Mouse (Mus musculus): ENCODE results near the gene Myo18b. TPM values are rescaled to one million over a fixed set of nuclear protein-coding genes. Genes with fewer than 3 reads are reported as not detected.

Gene Myo18b
- polyA plus RNA-seq, 1 experiment = 0.90 TPM

DNA sequence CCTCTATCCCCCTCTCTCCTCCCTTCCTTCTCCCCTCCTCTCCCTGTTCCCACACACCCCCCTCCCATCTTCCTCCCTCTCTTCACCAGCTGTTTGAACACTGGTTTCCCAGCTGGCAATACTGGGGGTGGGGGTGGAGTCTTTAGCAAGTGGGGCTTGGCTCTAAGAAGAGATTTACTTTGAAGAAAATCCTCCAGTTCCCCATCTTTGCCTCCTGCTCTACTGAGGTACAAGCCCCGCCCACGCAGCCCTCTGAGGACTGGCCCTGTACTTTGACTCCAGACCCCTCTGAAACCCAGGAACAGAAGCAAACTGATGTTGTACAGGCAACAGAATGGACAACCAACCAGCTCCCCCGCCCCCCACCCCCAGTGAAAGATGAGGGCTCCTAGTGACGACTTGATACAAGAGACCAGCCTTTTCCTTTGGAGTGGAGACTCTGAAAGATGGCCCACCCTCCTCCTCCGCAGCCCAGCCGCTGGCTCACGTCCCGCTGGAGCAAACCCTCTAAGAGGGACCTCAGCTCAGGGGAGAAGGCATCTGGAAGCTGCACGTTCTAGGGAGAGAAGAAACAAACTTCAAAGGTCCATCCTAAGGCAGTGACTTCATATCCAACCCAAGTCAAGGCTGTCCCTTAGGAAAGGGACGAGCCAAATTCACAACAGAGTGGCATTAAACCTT, 32.2 kb upstream of the Myo18b start:
- no peak for TF ChIP-seq CTCF (IDR thresholded peaks at IDR 0.05; ENCODE audit: control insufficient read depth, insufficient read depth, low read length)
- no peak for TF ChIP-seq POLR2A (IDR thresholded peaks at IDR 0.05; ENCODE audit: borderline replicate concordance, control insufficient read depth, low read depth, low read length)
- Histone ChIP-seq H3K4me1 (ENCODE audit: control insufficient read depth, insufficient read depth, low read length) (no peaks in the 10 kb centered on the region), H3K27ac (ENCODE audit: control insufficient read depth, insufficient read depth, low read depth, low read length, poor library complexity) (no peak overlapping the region), H3K4me3 (replicated peaks; ENCODE audit: control insufficient read depth, low read depth, low read length) (no peak overlapping the region)
- WGBS = 82% methylated on average over 10 of the region's 10 CpGs

DNA sequence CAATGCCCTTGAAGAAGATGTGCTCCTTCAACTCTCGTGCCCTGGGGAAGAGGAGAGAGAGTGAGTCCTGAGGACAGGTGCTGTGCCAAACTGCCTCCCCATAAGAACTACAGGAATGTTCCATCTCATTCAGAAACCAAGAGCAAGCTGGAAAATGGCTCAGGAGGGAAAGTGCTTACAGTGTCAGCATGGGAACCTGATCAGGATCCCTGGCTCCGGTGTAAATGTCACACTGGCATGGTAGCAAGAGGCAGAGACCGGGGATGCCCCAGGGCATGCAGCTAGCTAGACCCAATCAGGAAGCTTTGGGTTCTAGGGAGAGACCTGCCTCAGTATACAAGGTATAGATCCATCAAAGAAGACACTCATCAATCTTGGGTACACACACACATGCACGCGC, 29.3 kb upstream of the Myo18b start:
- TF ChIP-seq POLR2A (IDR thresholded peaks at IDR 0.05; ENCODE audit: borderline replicate concordance, control insufficient read depth, low read depth, low read length) = no peak
- TF ChIP-seq CTCF (IDR thresholded peaks at IDR 0.05; ENCODE audit: control insufficient read depth, insufficient read depth, low read length) = no peak
- Histone ChIP-seq H3K4me1 (ENCODE audit: control insufficient read depth, insufficient read depth, low read length) (no peaks in the 10 kb centered on the region), H3K4me3 (replicated peaks; ENCODE audit: control insufficient read depth, low read depth, low read length) (no peak overlapping the region), H3K27ac (ENCODE audit: control insufficient read depth, insufficient read depth, low read depth, low read length, poor library complexity) (no peak overlapping the region)
- WGBS = 86% methylated on average over 5 of the region's 5 CpGs

DNA sequence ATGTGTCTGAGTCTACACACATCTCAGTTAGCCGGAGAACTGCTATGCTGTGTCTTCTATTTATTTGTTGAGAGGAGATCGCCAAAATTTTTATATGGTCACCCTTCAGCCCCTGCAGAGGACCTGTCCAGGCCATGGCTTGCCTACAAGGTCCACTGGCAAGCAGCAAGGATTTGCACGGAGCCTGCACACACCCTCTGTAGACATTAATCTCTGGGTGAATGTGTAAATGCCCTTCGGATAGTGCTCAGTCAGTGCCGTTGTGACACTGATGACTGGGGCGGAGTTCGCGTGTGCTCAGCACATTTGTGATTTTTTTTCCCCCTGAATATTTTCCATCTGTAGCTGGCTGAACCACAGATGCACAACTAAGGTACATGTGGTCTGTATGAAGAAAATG, 28.6 kb upstream of the Myo18b start:
- WGBS = 90% methylated on average over 8 of the region's 8 CpGs
- Histone ChIP-seq H3K4me3 (replicated peaks; ENCODE audit: control insufficient read depth, low read depth, low read length) (no peak overlapping the region), H3K4me1 (ENCODE audit: control insufficient read depth, insufficient read depth, low read length) (no peaks in the 10 kb centered on the region), H3K27ac (ENCODE audit: control insufficient read depth, insufficient read depth, low read depth, low read length, poor library complexity) (no peak overlapping the region)
- no peak for TF ChIP-seq POLR2A (IDR thresholded peaks at IDR 0.05; ENCODE audit: borderline replicate concordance, control insufficient read depth, low read depth, low read length)
- TF ChIP-seq CTCF (IDR thresholded peaks at IDR 0.05; ENCODE audit: control insufficient read depth, insufficient read depth, low read length) = no peak

DNA sequence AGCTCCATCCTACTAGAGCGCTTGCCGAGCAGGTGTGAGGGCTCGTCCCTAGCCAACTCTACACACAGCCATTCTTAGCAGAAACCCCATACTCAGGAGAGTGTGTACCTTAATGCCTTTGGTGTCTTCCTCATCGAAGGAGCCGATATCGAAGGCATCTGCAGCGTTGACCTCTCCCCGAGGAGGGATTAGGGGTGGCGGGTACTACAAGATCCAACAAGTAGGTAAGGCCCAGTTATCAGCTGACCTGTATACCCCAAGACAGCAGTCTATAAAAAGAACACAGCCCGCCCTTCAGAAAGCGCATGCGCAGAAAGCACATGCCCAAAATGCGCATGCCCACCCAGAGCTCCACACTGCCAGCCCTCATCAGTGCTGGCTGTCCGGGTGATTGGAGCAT, 27.7 kb upstream of the Myo18b start:
- 91% methylated on average over 14 of the region's 14 CpGs for WGBS
- TF ChIP-seq POLR2A (IDR thresholded peaks at IDR 0.05; ENCODE audit: borderline replicate concordance, control insufficient read depth, low read depth, low read length) (no peak), CTCF (IDR thresholded peaks at IDR 0.05; ENCODE audit: control insufficient read depth, insufficient read depth, low read length) (no peak)

DNA sequence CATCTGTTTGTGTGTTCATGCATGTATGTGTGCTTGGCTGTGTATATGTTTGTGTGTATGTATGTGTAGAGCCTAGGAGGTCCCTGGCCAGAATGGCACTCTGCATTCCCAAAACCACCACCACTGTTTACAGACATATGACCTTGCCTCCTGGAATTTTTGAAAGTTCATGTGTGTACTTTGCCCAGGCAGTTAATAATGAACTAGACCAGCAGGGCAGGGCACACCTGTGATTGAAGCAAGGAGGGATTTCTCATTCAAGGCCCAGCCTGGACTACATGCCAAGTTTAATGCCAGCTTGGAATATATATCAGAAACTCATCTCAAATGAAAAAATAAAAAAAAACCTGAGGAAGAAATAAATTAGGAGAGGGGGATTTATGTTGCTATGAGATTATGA, 25.8 kb upstream of the Myo18b start:
- Histone ChIP-seq H3K27ac (ENCODE audit: control insufficient read depth, insufficient read depth, low read depth, low read length, poor library complexity) (no peak overlapping the region), H3K4me3 (replicated peaks; ENCODE audit: control insufficient read depth, low read depth, low read length) (no peak overlapping the region), H3K4me1 (ENCODE audit: control insufficient read depth, insufficient read depth, low read length) (no peaks in the 10 kb centered on the region)
- TF ChIP-seq POLR2A (IDR thresholded peaks at IDR 0.05; ENCODE audit: borderline replicate concordance, control insufficient read depth, low read depth, low read length) (no peak), CTCF (IDR thresholded peaks at IDR 0.05; ENCODE audit: control insufficient read depth, insufficient read depth, low read length) (no peak)

More for the DNA sequence above, 27.7 kb upstream of the Myo18b start:
- Histone ChIP-seq H3K27ac (ENCODE audit: control insufficient read depth, insufficient read depth, low read depth, low read length, poor library complexity) (no peak overlapping the region), H3K4me3 (replicated peaks; ENCODE audit: control insufficient read depth, low read depth, low read length) (no peak overlapping the region), H3K4me1 (ENCODE audit: control insufficient read depth, insufficient read depth, low read length) (no peaks in the 10 kb centered on the region)

DNA sequence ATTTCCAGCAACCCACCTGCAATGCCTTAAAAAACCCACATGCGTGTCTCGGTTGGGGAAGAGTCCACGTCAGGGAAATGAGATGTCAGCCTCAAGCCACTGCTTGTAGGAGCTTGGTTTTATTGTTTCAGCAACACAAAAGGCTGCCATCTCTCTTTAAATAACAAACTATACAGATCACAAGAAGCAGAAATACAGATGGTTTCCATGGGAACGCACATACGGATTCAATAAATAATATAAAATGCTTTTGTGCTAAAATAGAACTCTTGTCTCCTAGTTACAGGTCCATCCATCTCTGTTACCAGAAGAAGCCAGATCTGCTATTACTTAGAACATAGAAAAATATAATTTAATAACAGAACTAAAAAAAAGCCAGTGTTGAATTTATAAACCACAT, 14.2 kb upstream of the Myo18b start:
- TF ChIP-seq POLR2A (IDR thresholded peaks at IDR 0.05; ENCODE audit: borderline replicate concordance, control insufficient read depth, low read depth, low read length) (no peak), CTCF (IDR thresholded peaks at IDR 0.05; ENCODE audit: control insufficient read depth, insufficient read depth, low read length) (no peak)
- WGBS = 86% methylated on average over 5 of the region's 5 CpGs
- no peak overlapping the region for H3K4me3 ChIP-seq (replicated peaks; ENCODE audit: control insufficient read depth, low read depth, low read length)
- no peaks in the 10 kb centered on the region for H3K4me1 ChIP-seq (ENCODE audit: control insufficient read depth, insufficient read depth, low read length)
- H3K27ac ChIP-seq (ENCODE audit: control insufficient read depth, insufficient read depth, low read depth, low read length, poor library complexity) = no peak overlapping the region

DNA sequence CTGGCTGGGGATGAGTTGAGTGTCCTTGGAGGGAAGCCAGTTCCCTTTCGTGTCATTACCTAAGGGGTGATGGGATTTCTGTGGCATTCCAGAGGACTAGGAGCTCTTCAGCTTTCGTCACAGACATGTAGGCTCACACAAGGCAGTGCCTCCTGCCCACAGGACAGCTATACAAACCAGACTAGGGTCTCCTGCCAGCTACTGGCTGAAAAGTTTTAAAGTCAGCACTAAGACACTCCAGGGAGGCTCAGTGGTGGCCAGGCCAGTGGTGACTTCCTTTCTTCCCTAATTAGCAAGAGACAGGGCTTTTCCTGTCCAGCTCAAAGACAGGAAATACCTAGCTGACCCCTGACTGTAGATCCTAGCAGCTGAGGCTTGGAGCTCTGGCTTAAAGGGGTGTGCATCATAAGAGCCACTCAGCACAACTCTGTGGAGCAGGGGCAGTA, 12.0 kb upstream of the Myo18b start:
- H3K4me1 ChIP-seq (ENCODE audit: control insufficient read depth, insufficient read depth, low read length) = no peaks in the 10 kb centered on the region
- TF ChIP-seq CTCF (IDR thresholded peaks at IDR 0.05; ENCODE audit: control insufficient read depth, insufficient read depth, low read length) (no peak), POLR2A (IDR thresholded peaks at IDR 0.05; ENCODE audit: borderline replicate concordance, control insufficient read depth, low read depth, low read length) (no peak)
- 38% methylated on average over 2 of the region's 2 CpGs for WGBS
- no peak overlapping the region for H3K4me3 ChIP-seq (replicated peaks; ENCODE audit: control insufficient read depth, low read depth, low read length)
- no peak overlapping the region for H3K27ac ChIP-seq (ENCODE audit: control insufficient read depth, insufficient read depth, low read depth, low read length, poor library complexity)

DNA sequence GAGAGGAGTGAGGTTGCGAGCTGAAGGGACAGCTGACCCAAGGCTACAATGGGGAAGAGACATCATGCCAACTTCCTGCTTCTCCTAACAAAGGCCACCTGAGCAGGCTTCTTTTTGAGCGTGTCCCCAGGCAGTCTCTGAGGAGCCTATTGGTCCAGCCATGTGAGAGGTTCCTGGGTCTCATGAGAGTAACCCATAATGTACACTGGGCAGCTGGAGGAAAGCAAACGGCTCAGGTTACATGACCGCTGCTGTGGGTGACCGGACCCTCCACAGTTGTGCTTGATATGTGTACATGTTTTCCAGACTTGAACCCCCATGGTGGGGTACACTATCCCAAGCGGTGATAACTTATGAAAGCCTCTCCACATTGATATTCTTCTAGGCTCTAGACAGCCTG, 11.3 kb upstream of the Myo18b start:
- 68% methylated on average over 6 of the region's 6 CpGs for WGBS
- Histone ChIP-seq H3K4me3 (replicated peaks; ENCODE audit: control insufficient read depth, low read depth, low read length) (no peak overlapping the region), H3K4me1 (ENCODE audit: control insufficient read depth, insufficient read depth, low read length) (no peaks in the 10 kb centered on the region), H3K27ac (ENCODE audit: control insufficient read depth, insufficient read depth, low read depth, low read length, poor library complexity) (no peak overlapping the region)
- TF ChIP-seq POLR2A (IDR thresholded peaks at IDR 0.05; ENCODE audit: borderline replicate concordance, control insufficient read depth, low read depth, low read length) (no peak), CTCF (IDR thresholded peaks at IDR 0.05; ENCODE audit: control insufficient read depth, insufficient read depth, low read length) (no peak)
